ENCODE assay signal across 19 mouse cellular contexts in genomic region chr13:30879871-30880270, GRCm38 (mm10).
DNase-seq lines count a peak whose midpoint lies in the region; ATAC-seq and TF ChIP-seq lines count a peak whose summit lies in the region.
"Had no signal": no experiment of that assay in that cellular context is flagged by ENCODE, and none has a peak within 500 bp of the region (broad histone marks: within the 10 kb centered on the region; RNA-seq: fewer than 3 reads in every experiment).

No protein-coding gene starts in this region.

- peak; percentile 65 for ATAC-seq in forebrain, embryonic 16.5 days
- ATAC-seq in forebrain, postnatal 0 days: no peak

- H3K27ac ChIP-seq in forebrain, embryonic 16.5 days (ENCODE audit: low read length): no peak overlapping the region
- H3K27ac ChIP-seq in forebrain, postnatal 0 days (ENCODE audit: low read depth, low read length): no peak overlapping the region
- H3K27ac ChIP-seq: heart, embryonic 15.5 days; layer of hippocampus, adult 2 months; limb, embryonic 15.5 days; midbrain, embryonic 12.5 days; neural tube, embryonic 13.5 days had no signal

- DNase-seq in forebrain, postnatal 0 days: no peak
- DNase-seq in brain, adult 2 months (ENCODE audit: low read depth, low spot score): peak; percentile 53
- peak; percentile 75 for DNase-seq in brain, embryonic 14.5 days (ENCODE audit: low read depth)
- peak; percentile 41 to 56 for DNase-seq in cerebellum, postnatal 36 days
- no peak for DNase-seq in thymus, postnatal 25 days
- no peak for DNase-seq in right cerebral cortex, postnatal 25 days
- DNase-seq: adrenal gland, adult 8-10 months; gastrocnemius, postnatal 10 days; kidney, adult 2 months; kidney, postnatal 10 days; layer of hippocampus, postnatal 36 days; lung, postnatal 10 days; thymus, adult 18-20 months had no signal

- H3K4me1 ChIP-seq in forebrain, embryonic 16.5 days (replicated peaks; ENCODE audit: control insufficient read depth, insufficient read depth, low read length): no peaks in the 10 kb centered on the region
- no peaks in the 10 kb centered on the region for H3K4me1 ChIP-seq in forebrain, postnatal 0 days (ENCODE audit: insufficient read depth)
- H3K4me1 ChIP-seq: heart, embryonic 15.5 days; limb, embryonic 15.5 days; midbrain, embryonic 12.5 days; neural tube, embryonic 13.5 days had no signal

- TF ChIP-seq POLR2A in brain, embryonic 14.5 days (IDR thresholded peaks at IDR 0.05; ENCODE audit: borderline replicate concordance, extremely low read depth, insufficient read depth, insufficient read length, poor library complexity, severe bottlenecking): no peak

- peaks cover 18% of the 10 kb centered on the region for H3K36me3 ChIP-seq in forebrain, embryonic 16.5 days (ENCODE audit: control insufficient read depth, insufficient read depth)
- peaks cover 32% of the 10 kb centered on the region for H3K36me3 ChIP-seq in forebrain, postnatal 0 days (ENCODE audit: insufficient read depth)

- no peaks in the 10 kb centered on the region for H3K27me3 ChIP-seq in forebrain, embryonic 16.5 days (replicated peaks; ENCODE audit: control insufficient read depth, insufficient read depth, low read length)
- H3K27me3 ChIP-seq in forebrain, postnatal 0 days (ENCODE audit: insufficient read depth, low read length): no peaks in the 10 kb centered on the region
- H3K27me3 ChIP-seq: heart, embryonic 15.5 days; limb, embryonic 15.5 days; midbrain, embryonic 12.5 days; neural tube, embryonic 13.5 days had no signal

- H3K9ac ChIP-seq in forebrain, embryonic 16.5 days (replicated peaks; ENCODE audit: low read depth, low read length): no peak overlapping the region
- H3K9ac ChIP-seq in forebrain, postnatal 0 days: no peak overlapping the region
- H3K9ac ChIP-seq: heart, embryonic 15.5 days; limb, embryonic 15.5 days; midbrain, embryonic 12.5 days; neural tube, embryonic 13.5 days had no signal

- H3K9me3 ChIP-seq in forebrain, embryonic 16.5 days (ENCODE audit: control insufficient read depth, low read length): no peaks in the 10 kb centered on the region
- no peaks in the 10 kb centered on the region for H3K9me3 ChIP-seq in forebrain, postnatal 0 days (ENCODE audit: low read length)
- H3K9me3 ChIP-seq: heart, embryonic 15.5 days; limb, embryonic 15.5 days; midbrain, embryonic 12.5 days; neural tube, embryonic 13.5 days had no signal

- TF ChIP-seq CTCF in forebrain, postnatal 0 days (IDR thresholded peaks at IDR 0.05; ENCODE audit: low read depth): no peak
- TF ChIP-seq CTCF in brain, embryonic 14.5 days (IDR thresholded peaks at IDR 0.05; ENCODE audit: borderline replicate concordance, extremely low read depth, insufficient read depth, insufficient read length): no peak

- no peak overlapping the region for H3K4me3 ChIP-seq in forebrain, embryonic 16.5 days (replicated peaks; ENCODE audit: low read length)
- no peak overlapping the region for H3K4me3 ChIP-seq in forebrain, postnatal 0 days (ENCODE audit: low read depth, low read length)
- H3K4me3 ChIP-seq: heart, embryonic 15.5 days; layer of hippocampus, adult 2 months; limb, embryonic 15.5 days; midbrain, embryonic 12.5 days; neural tube, embryonic 13.5 days had no signal

- H3K4me2 ChIP-seq in forebrain, embryonic 16.5 days (ENCODE audit: low read length): no peak overlapping the region
- H3K4me2 ChIP-seq in forebrain, postnatal 0 days (ENCODE audit: low read depth): no peak overlapping the region
- H3K4me2 ChIP-seq: heart, embryonic 15.5 days; limb, embryonic 15.5 days; midbrain, embryonic 12.5 days; neural tube, embryonic 13.5 days had no signal

- 78% methylated on average over 1 of the region's 1 CpGs for WGBS in forebrain, embryonic 16.5 days
- 73% methylated on average over 1 of the region's 1 CpGs for WGBS in forebrain, postnatal 0 days

Comparison
In these comparisons a context has a peak if more than half of its experiments do, and no peak if none do; other contexts are left out.
1. DNase-seq: peak in brain, adult 2 months (single experiment), brain, embryonic 14.5 days (single experiment) and cerebellum, postnatal 36 days (2 of 2); none in forebrain, postnatal 0 days (single experiment), thymus, postnatal 25 days (single experiment) and right cerebral cortex, postnatal 25 days (single experiment).